Mouse (Mus musculus) forelimb bud, embryonic 11.5 days (tissue): ENCODE measurements around the gene Osbp.

Experiments used
- DNase-seq: peaks from one replicate; pipeline ENCODE4 v3.0.0-alpha.2; 2012; ENCODE audit warnings: low read depth, low spot score

The Osbp gene

GRCm38 (mm10) chr19:11987841-11988240 is 22.1 kb downstream of the Osbp start:
- no peak for DNase-seq

- no peak for DNase-seq
Observed at GRCm38 (mm10) chr19:11989334-11989733, 23.6 kb downstream of the Osbp start.

- no peak for DNase-seq
Observed at GRCm38 (mm10) chr19:11992034-11992433, 26.3 kb downstream of the Osbp start.

GRCm38 (mm10) chr19:11992441-11993029 is 26.8 kb downstream of the Osbp start:
- DNase-seq = no peak

GRCm38 (mm10) chr19:11994703-11995431 is 29.1 kb downstream of the Osbp start:
- no peak for DNase-seq

- DNase-seq = no peak
Observed at GRCm38 (mm10) chr19:11995722-11996448, 30.1 kb downstream of the Osbp start.

GRCm38 (mm10) chr19:12001686-12002085 is 35.9 kb downstream of the Osbp start:
- no peak for DNase-seq

GRCm38 (mm10) chr19:12002125-12002524 is 36.4 kb downstream of the Osbp start:
- DNase-seq = peak; percentile 87

- DNase-seq = no peak
Observed at GRCm38 (mm10) chr19:12002791-12003190, 37.0 kb downstream of the Osbp start.

- no peak for DNase-seq
Observed at GRCm38 (mm10) chr19:12003568-12003967, 37.8 kb downstream of the Osbp start.

- no peak for DNase-seq
Observed at GRCm38 (mm10) chr19:12004216-12005008, 38.7 kb downstream of the Osbp start.

- peak; percentile 94 for DNase-seq
Observed at GRCm38 (mm10) chr19:12005376-12006360, 39.9 kb downstream of the Osbp start.

GRCm38 (mm10) chr19:12006361-12006947 is 40.7 kb downstream of the Osbp start:
- no peak for DNase-seq

GRCm38 (mm10) chr19:12007105-12007931 is 41.6 kb downstream of the Osbp start:
- peak; percentile 52 for DNase-seq

GRCm38 (mm10) chr19:12008410-12009380 is 43.0 kb downstream of the Osbp start:
- DNase-seq = peak; percentile 38

- DNase-seq = peak; percentile 90
Observed at GRCm38 (mm10) chr19:12009501-12010280, 44.0 kb downstream of the Osbp start.

- DNase-seq = peak; percentile 68
Observed at GRCm38 (mm10) chr19:12010281-12010771, 44.6 kb downstream of the Osbp start.
